Mouse (Mus musculus) CH12.LX (cell line): Measurements from ENCODE around the gene Jsrp1. TPM values are rescaled to one million over a fixed set of nuclear protein-coding genes. Genes with fewer than 3 reads are reported as not detected.

Experiments
- DNase-seq: peaks from one replicate; pipeline ENCODE4 v3.0.0-alpha.2; 2013; ENCODE audit errors: extremely low read depth
- H3K27ac ChIP-seq: 2 replicates; pipeline ENCODE4 v1.5.1; 2012; ENCODE audit warnings: low read depth, mild to moderate bottlenecking, control low read depth, moderate library complexity; ENCODE audit not compliant: insufficient read depth
- H3K27me3 ChIP-seq: replicated peaks from 2 replicates; pipeline ENCODE3; 2012; ENCODE audit warnings: inconsistent platforms
- H3K36me3 ChIP-seq, 2 experiments: replicated peaks in 1 of 2; 2 replicates each; pipeline versions ENCODE3 to v1.6.1; 2012; ENCODE audit warnings: inconsistent platforms in 1 of 2, low read length in 1 of 2, mild to moderate bottlenecking in 1 of 2, mixed read lengths in 1 of 2, moderate library complexity in 1 of 2; ENCODE audit not compliant: control insufficient read depth in 1 of 2, insufficient read depth in 1 of 2
- H3K4me1 ChIP-seq, 2 experiments: 2 replicates each; pipeline ENCODE4 v1.6.1; 2012; ENCODE audit warnings: inconsistent platforms in 1 of 2, moderate library complexity in 1 of 2; ENCODE audit not compliant: insufficient read depth in 2 of 2, control insufficient read depth in 1 of 2
- H3K4me2 ChIP-seq: 2 replicates; pipeline ENCODE4 v1.6.1; 2012; ENCODE audit warnings: low read depth, mild to moderate bottlenecking, control low read depth; ENCODE audit not compliant: poor library complexity, insufficient read depth, severe bottlenecking
- H3K4me3 ChIP-seq, 3 experiments: fragments of 150-350 bp in 1 of 3; sonication (generic) in 1 of 3; replicated peaks in 1 of 3; 2 replicates each; pipeline versions ENCODE3 to v1.5.1; 2011 to 2012; ENCODE audit warnings: low read depth in 2 of 3, low read length in 2 of 3, mild to moderate bottlenecking in 2 of 3, moderate library complexity in 2 of 3, control low read depth in 1 of 3, improper control_type of control experiment in 1 of 3, inconsistent platforms in 1 of 3, mixed read lengths in 1 of 3; ENCODE audit not compliant: poor library complexity in 1 of 3
- H3K79me2 ChIP-seq: replicated peaks from 2 replicates; pipeline ENCODE4 v1.6.1; 2012; ENCODE audit warnings: mild to moderate bottlenecking, moderate library complexity; ENCODE audit not compliant: control insufficient read depth, poor library complexity, insufficient read depth, severe bottlenecking; ENCODE audit errors: extremely low read depth
- H3K9ac ChIP-seq: 2 replicates; pipeline ENCODE4 v1.6.1; 2012; ENCODE audit warnings: low read depth, mild to moderate bottlenecking, control low read depth, moderate library complexity; ENCODE audit not compliant: insufficient read depth
- H3K9me3 ChIP-seq: replicated peaks from 2 replicates; pipeline ENCODE3; 2012; ENCODE audit warnings: low read length, inconsistent platforms, mixed read lengths
- E2F4 ChIP-seq: IDR thresholded peaks from 2 replicates; pipeline ENCODE4 v1.6.1; 2011; ENCODE audit warnings: low read depth, low read length, improper control_type of control experiment; ENCODE audit not compliant: insufficient replicate concordance
- ELF1 ChIP-seq: IDR thresholded peaks from 2 replicates; pipeline ENCODE4 v1.6.1; 2014; ENCODE audit warnings: low read depth, mild to moderate bottlenecking, inconsistent platforms, low read length, improper control_type of control experiment
- ETS1 ChIP-seq: conservative IDR thresholded peaks from 2 replicates; pipeline ENCODE4 v1.6.1; 2012; ENCODE audit warnings: low read depth, mild to moderate bottlenecking, inconsistent platforms, low read length, improper control_type of control experiment, moderate library complexity
- GABPA ChIP-seq: IDR thresholded peaks from 2 replicates; pipeline ENCODE4 v1.6.1; 2012; ENCODE audit warnings: low read depth, low read length, improper control_type of control experiment, inconsistent platforms; ENCODE audit not compliant: insufficient replicate concordance
- JUN ChIP-seq: IDR thresholded peaks from 2 replicates; pipeline ENCODE4 v1.6.1; 2011; ENCODE audit warnings: low read depth, mild to moderate bottlenecking, low read length, improper control_type of control experiment, moderate library complexity; ENCODE audit not compliant: insufficient read depth
- MAFK ChIP-seq: IDR thresholded peaks from 2 replicates; pipeline ENCODE4 v1.6.1; 2011; ENCODE audit warnings: low read length, improper control_type of control experiment; ENCODE audit not compliant: insufficient replicate concordance
- MAX ChIP-seq: IDR thresholded peaks from 2 replicates; pipeline ENCODE4 v1.6.1; 2011; ENCODE audit warnings: low read length, improper control_type of control experiment
- MYC ChIP-seq: IDR thresholded peaks from 2 replicates; pipeline ENCODE4 v1.6.1; 2011; ENCODE audit warnings: low read depth, mild to moderate bottlenecking, improper control_type of control experiment, low read length
- NRF1 ChIP-seq: IDR thresholded peaks from 2 replicates; pipeline ENCODE4 v1.6.1; 2014; ENCODE audit warnings: low read depth, mild to moderate bottlenecking, inconsistent platforms, low read length, improper control_type of control experiment, moderate library complexity
- PAX5 ChIP-seq: IDR thresholded peaks from 2 replicates; pipeline ENCODE4 v1.6.1; 2012; ENCODE audit warnings: low read length, inconsistent platforms, mixed read lengths
- RCOR1 ChIP-seq: conservative IDR thresholded peaks from 2 replicates; pipeline ENCODE4 v1.6.1; 2012; ENCODE audit warnings: low read depth, mild to moderate bottlenecking, inconsistent platforms, low read length, improper control_type of control experiment
- SIN3A ChIP-seq: IDR thresholded peaks from 2 replicates; pipeline ENCODE4 v1.6.1; 2012; ENCODE audit warnings: low read length, improper control_type of control experiment, inconsistent platforms
- TCF12 ChIP-seq: IDR thresholded peaks from 2 replicates; pipeline ENCODE4 v1.6.1; 2014; ENCODE audit warnings: low read depth, mild to moderate bottlenecking, inconsistent platforms, low read length, improper control_type of control experiment
- UBTF ChIP-seq: IDR thresholded peaks from 2 replicates; pipeline ENCODE4 v1.6.1; 2012; ENCODE audit warnings: low read depth, mild to moderate bottlenecking, inconsistent platforms, low read length, improper control_type of control experiment, moderate library complexity
- ZMIZ1 ChIP-seq: IDR thresholded peaks from 2 replicates; pipeline ENCODE4 v1.6.1; 2012; ENCODE audit warnings: low read depth, mild to moderate bottlenecking, inconsistent platforms, low read length, improper control_type of control experiment
- dilution Hi-C: fragments of 300-500 bp; cut with MboI; formaldehyde crosslinking; loops from 2 replicates; pipeline ENCODE4 v1.14.3; 2020; ENCODE audit warnings: low sequenced_read_pairs; ENCODE audit not compliant: extremely low pct_unique_long_range_greater_than_20kb, extremely low pct_ligation_motif_present
- in situ Hi-C: fragments of 300-500 bp; cut with MboI; formaldehyde crosslinking; loops from 3 replicates; pipeline ENCODE4 v1.14.3; 2019; ENCODE audit warnings: low sequenced_read_pairs, low pct_ligation_motif_present, low pct_unique_long_range_greater_than_20kb, mixed read lengths
- polyA plus RNA-seq: library from polyadenylated mRNA; unstranded; fragments of >175 nt; gene quantifications from 2 replicates; pipeline ENCODE4 v1.2.1, GENCODE M21; 2012; ENCODE audit warnings: low read depth; ENCODE audit not compliant: insufficient read length
- total RNA-seq, 2 experiments: library from RNA; depleted of rRNA; stranded (reverse); fragments of 300-350 nt in 1 of 2; fragments of >200 nt in 1 of 2; gene quantifications; 2 replicates each; pipeline ENCODE4 v1.2.3; 2012 to 2014

Jsrp1 gene
- total and polyA plus RNA-seq, 3 experiments: 0.35 to 1.1 (median 0.72) TPM

DNA sequence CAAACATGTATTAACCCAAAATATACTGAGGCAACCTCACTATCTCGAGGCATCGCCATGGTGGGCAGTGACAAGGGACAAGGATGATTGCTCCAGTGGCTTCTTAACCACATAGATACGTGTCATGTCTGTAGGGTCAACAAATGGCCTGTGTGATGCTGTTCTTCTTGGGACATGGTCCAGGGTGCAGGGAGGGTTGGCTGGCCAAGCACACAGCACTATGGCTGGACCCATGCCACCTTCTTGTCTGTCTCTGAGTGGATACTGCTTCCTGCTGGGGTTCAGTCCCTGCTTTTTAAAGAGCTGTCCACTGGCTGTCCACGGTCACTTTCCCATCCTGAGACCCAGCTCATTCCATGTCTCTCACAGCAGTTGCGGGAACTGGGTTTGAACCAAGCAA, 36.2 kb downstream of the Jsrp1 start:
- no peaks in the 10 kb centered on the region for H3K79me2 ChIP-seq
- dilution Hi-C loops: no loop called here
- H3K9me3 ChIP-seq: no peaks in the 10 kb centered on the region
- in situ Hi-C loops: no loop called here
- no peak overlapping the region for H3K4me2 ChIP-seq
- no peak overlapping the region for H3K9ac ChIP-seq
- H3K4me3 ChIP-seq: no peak overlapping the region
- H3K36me3 ChIP-seq: peaks cover 89 to 100% of the 10 kb centered on the region in 2 experiments
- H3K27me3 ChIP-seq: no peaks in the 10 kb centered on the region
- no peak for DNase-seq
- H3K4me1 ChIP-seq: peaks cover 4 to 10% of the 10 kb centered on the region in 2 experiments; a peak in 2 of 4 replicates
- H3K27ac ChIP-seq: no peak overlapping the region
- no peak for TF ChIP-seq RCOR1
- no peak for TF ChIP-seq MYC
- TF ChIP-seq UBTF: no peak
- TF ChIP-seq ZMIZ1: no peak
- TF ChIP-seq TCF12: no peak
- no peak for TF ChIP-seq SIN3A
- no peak for TF ChIP-seq MAX
- no peak for TF ChIP-seq ELF1
- no peak for TF ChIP-seq ETS1
- no peak for TF ChIP-seq MAFK
- no peak for TF ChIP-seq PAX5
- TF ChIP-seq GABPA: no peak
- no peak for TF ChIP-seq NRF1

DNA sequence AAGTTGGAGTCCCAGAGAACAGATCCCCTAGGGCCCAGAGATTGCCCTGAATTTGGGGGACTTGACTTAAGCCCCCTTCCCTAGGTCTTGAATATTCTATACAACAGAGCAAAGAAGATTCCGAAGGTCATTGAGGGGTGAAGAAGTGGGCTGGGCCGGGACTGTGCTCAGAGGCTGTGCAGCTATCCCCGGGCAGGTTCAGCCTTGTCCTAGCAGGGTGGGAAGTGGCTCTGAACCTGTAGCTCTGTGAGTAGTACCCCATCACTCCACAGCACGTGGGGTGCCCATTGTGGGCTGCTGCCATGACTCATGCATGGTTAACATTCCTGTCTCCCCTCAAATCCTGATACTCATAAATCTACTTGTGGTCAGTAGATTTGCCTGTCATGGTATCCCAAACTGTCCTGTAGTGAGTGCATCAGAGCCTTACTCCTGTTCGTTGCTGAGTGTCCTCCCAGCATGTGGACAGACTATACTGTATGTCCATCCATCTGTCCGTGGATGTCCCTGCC, 36.9 kb downstream of the Jsrp1 start:
- no peaks in the 10 kb centered on the region for H3K9me3 ChIP-seq
- no peak for TF ChIP-seq E2F4
- no peak for TF ChIP-seq MAFK
- no peak for TF ChIP-seq JUN
- peaks cover 4 to 10% of the 10 kb centered on the region in 2 experiments; a peak in 2 of 4 replicates for H3K4me1 ChIP-seq
- H3K36me3 ChIP-seq: peaks cover 89 to 100% of the 10 kb centered on the region in 2 experiments
- no peak for DNase-seq
- in situ Hi-C loops: no loop called here
- no peaks in the 10 kb centered on the region for H3K27me3 ChIP-seq
- dilution Hi-C loops: no loop called here
- no peaks in the 10 kb centered on the region for H3K79me2 ChIP-seq
- H3K9ac ChIP-seq: no peak overlapping the region
- no peak overlapping the region for H3K4me2 ChIP-seq
- no peak overlapping the region for H3K4me3 ChIP-seq
- no peak overlapping the region for H3K27ac ChIP-seq
